Mouse (Mus musculus) gastrocnemius, postnatal 10 days (tissue): Measurements from ENCODE around the gene Pld4. TPM values are rescaled to one million over a fixed set of nuclear protein-coding genes. Genes with fewer than 3 reads are reported as not detected.

Source experiments
- DNase-seq: peaks from one replicate; pipeline ENCODE4 v3.0.0; 2021; ENCODE audit warnings: mixed read lengths
- total RNA-seq, 2 experiments: library from RNA; stranded (reverse); gene quantifications; 2 replicates each; pipeline ENCODE4 v1.2.3; 2021

The Pld4 gene
- total RNA-seq, 2 experiments from 2014 or later, result 7.3 to 9.1 TPM

DNA sequence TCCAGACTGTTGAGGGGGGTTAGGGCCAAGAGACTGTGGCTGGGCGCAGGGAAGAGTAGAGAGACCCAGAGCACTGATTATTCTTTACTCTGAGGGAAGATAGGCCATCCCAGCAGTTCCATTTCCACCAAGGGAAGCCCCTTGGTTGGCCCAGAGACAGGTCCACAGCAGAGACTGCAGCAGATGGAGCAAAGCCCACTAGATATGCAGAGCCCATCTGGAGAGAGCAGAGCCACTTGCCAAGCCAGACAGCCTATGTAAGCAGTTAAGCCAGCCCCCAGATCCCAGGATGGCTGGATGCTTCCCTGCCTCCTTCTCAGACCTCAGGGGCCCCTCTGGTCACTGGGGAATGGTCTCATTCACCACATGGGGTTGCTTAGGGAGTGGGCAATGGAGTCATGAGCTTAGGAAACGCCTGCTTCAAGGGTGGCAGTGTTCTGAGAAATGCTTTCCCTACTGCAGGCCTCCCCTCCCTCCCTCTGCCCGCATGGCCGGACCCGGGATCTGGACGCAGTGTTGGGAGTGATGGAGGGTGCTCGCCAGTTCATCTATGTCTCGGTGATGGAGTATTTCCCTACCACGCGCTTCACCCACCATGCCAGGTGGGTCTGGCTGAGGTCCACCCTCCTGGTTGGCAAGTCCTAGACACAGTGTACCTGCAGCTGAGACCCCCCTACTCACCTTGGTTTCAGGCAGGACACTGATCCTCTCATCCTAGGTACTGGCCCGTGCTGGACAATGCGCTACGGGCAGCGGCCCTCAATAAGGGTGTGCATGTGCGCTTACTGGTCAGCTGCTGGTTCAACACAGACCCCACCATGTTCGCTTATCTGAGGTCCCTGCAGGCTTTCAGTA is 6.8 kb downstream of the Pld4 start:
- no peak for DNase-seq

- DNase-seq, result no peak
Observed at GRCm38 (mm10) chr12:112768166-112768565, 7.7 kb downstream of the Pld4 start.

DNA sequence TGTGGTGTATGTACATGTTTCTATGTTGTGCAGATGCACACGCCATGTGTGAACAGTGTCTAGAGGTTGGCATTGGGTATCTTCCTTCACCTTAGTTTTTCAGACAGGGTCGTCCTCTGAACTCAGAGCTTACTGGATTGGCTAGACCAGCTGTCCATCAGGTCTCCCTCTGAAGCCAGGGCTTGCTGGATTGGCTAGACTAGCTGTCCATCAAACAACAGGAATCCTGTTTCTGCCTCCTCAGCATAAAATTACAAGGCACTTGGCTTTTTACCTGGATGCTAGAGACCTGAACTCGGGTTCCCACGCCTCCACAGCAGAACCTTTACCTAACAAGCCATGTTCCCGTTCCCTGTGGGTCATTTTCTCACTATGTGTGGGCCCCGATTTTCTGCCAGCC is 8.6 kb downstream of the Pld4 start:
- no peak for DNase-seq

GRCm38 (mm10) chr12:112769751-112770150 is 9.3 kb downstream of the Pld4 start:
- DNase-seq, result no peak

DNA sequence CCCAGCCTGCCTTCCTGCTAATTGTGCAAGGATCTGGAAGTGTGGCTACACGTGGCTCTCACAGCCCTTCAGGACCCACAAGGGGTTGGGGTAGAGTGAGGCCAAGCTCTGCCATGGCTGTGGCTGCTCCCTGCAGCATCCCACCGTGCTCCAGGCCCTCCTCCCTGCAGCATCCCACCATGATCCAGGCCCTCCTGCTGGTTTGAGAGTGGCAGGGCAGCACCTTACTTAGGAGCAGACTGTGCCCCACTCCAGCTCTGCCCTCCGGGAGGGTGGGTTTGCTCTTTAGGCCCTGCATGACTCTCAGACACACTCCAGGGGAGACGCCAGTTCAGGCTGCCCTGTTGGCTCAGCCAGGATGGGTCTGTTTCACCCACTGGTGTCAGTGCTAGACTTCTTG is 9.9 kb downstream of the Pld4 start:
- DNase-seq, result no peak

DNA sequence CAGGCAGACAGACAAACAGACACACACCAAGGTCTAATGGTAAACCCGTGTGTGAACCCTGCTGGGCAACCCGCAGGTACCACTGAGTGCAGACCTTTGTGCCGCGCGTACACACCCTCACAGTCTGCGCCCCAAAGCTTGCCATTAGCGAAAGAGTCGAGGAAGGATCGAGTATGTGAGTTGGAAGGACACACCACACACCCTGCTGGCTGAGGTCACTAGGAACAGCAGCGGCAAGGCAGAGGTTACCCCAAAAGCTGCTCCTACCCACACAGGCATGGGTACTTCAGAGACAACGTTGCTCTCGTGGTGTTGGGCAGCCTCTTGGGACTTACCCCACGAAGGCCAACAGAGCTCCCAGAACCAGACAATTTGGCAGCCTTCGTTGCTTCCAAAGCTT is 11.9 kb downstream of the Pld4 start:
- no peak for DNase-seq

DNA sequence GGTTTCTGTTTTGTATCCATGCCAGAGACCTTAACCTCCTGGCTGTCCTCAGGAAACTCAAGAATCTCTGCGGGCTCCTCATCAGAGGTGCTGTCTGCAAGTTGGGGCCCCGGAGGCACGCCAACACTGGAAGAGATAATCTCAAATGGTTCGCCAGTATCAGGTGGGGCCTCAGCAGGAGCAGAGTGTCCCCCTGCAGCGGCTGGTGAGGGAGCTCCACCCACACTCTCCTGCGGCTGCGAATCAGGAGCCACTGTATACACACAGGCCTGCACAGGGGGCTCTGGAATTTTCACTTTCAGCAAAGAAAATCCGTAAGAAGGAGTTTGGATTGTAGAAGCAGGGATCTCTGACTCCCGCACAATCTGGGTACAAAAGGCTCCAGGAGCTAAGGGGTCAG is 12.9 kb downstream of the Pld4 start:
- DNase-seq, result no peak

GRCm38 (mm10) chr12:112774026-112774425 is 13.6 kb downstream of the Pld4 start:
- no peak for DNase-seq

GRCm38 (mm10) chr12:112774481-112774880 is 14.0 kb downstream of the Pld4 start:
- no peak for DNase-seq

GRCm38 (mm10) chr12:112791026-112791425 is 30.6 kb downstream of the Pld4 start:
- no peak for DNase-seq

DNA sequence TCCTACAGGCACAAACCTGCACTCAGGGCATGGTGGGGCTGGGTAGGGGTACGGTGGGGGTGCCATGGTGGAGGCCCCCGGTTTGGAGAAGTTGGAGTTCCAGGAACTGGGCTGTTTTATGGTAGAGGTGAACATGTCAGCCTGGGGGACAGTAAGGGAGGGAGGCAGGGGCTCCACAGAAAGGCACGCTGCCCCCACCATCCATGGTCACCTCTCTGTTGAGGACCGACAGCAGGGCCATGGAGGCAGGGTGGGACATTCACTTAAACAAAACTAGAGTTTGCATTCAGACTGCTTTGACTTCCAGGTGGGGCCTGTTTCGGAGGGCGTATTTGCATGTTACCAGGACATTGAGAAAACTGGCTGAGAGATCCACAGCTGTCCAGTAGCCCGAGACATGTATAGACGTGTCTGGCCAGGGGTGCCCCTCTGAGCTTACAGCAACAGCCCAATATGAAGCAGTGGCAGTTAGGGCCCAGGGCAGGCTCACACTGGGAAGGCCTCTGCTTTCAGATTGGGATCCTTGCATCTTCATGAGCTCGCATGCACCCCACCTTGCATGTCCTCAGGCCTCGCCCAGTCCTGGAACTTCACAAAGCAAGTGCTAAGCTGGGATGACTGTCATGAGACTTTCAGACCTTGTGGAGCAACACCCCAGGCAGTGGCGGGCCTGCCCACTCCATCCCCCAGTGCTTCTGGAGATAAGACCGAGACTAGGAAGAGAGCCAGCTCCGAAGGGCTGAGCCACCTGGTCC is 33.3 kb downstream of the Pld4 start:
- peak; percentile 47 for DNase-seq

GRCm38 (mm10) chr12:112794356-112794816 is 33.9 kb downstream of the Pld4 start:
- DNase-seq, result no peak

DNA sequence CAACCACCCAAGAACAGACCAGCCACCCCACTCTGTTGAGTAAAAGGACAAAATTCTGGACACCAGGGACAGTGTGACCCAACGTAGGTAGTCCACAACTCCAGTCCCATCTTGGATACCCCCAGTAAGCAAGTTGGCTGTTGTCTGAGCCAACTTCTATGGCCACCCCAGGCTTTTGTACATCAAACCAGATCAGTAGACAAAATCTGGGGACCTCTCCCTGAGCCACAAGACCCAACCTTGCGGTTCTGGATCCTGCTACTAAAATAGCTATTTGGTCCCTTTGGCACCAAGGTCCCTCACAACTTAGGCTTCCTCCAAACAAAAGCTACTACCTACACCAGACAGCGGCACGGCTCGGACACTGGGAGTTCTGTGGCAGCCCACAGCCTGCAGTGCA is 34.5 kb downstream of the Pld4 start:
- no peak for DNase-seq

DNA sequence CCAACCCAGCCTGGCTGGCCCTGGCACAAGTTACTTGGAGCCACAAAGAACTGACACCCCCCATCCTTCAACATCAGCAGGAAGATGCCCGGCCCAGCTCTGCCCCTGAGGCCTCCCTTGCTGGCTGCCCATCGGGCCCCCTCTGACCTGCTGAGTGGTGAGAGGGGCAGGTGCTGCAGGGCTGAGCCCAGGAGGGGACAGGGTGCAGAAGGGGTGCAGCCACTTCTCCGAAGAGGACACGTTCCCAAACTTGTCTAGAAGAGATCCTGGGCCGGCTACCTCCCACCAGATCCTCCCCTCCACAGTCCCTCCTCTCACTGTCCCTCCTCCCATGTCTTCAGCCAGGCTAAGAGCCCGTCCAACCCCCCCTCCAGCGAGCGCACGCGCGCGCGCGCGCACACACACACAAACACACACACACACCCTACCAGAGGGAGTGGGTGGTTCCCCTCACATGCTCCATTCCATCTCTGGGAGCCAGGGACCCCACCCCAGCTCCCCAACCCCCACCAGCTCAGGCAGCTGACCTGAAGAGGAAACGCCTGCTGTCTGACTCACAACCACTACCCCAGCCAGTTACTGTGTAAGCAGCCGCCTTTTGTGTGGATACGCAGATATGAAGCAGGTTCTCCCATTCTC is 35.1 kb downstream of the Pld4 start:
- DNase-seq, result no peak

- DNase-seq, result no peak
Observed at GRCm38 (mm10) chr12:112796551-112797510, 36.4 kb downstream of the Pld4 start.

DNA sequence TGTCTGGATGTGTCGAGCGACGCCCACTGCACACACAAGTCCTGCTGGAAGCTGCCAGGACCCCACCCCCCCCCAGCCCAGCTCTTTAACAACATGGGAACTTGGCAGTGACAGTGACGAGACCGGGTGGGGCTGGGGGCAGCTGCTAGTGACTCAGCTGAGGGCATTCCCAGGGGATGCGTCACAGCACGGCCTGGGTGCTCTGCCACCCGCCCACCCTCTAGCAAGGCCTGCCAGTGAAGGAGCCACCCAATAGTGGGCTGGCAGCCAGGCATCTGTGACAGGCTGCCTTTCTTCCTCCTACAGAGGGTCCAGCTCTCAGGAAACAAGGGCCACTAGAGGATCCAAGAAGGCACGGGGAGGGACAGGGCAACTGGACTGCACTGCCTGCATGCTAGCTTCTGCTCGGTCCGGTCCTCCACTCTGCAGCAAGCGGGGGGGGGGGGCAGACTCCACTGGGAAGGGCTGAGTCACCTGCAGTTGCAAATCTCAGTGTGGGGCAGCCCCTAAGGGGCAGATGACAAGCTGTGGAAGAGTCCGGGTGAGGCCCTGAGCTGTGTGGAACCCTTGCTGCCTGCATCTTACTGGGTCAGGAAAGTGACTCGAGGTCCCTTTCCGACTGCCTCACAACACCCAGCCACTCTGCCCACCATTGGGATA is 37.3 kb downstream of the Pld4 start:
- DNase-seq, result no peak

- no peak for DNase-seq
Observed at GRCm38 (mm10) chr12:112798332-112798681, 37.9 kb downstream of the Pld4 start.

DNA sequence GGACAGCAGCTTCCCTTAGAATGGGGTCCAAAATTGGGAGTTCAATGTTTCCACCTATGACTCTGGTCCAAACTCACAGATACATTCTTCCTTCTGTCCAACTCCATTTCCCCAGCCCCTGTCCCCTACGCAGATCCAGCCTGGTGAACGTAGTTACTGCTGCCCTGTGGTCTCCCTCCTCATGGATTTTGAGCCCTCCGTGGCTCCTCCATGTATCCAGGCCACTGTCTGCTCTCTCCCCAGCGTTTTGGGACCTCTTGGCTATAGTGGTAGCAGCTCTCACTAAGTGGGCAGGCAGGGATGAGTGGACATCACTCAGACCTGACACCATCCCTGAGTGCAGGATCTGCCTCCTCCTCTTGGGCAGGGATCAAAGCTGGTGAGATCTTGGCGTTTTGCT is 38.3 kb downstream of the Pld4 start:
- no peak for DNase-seq

DNA sequence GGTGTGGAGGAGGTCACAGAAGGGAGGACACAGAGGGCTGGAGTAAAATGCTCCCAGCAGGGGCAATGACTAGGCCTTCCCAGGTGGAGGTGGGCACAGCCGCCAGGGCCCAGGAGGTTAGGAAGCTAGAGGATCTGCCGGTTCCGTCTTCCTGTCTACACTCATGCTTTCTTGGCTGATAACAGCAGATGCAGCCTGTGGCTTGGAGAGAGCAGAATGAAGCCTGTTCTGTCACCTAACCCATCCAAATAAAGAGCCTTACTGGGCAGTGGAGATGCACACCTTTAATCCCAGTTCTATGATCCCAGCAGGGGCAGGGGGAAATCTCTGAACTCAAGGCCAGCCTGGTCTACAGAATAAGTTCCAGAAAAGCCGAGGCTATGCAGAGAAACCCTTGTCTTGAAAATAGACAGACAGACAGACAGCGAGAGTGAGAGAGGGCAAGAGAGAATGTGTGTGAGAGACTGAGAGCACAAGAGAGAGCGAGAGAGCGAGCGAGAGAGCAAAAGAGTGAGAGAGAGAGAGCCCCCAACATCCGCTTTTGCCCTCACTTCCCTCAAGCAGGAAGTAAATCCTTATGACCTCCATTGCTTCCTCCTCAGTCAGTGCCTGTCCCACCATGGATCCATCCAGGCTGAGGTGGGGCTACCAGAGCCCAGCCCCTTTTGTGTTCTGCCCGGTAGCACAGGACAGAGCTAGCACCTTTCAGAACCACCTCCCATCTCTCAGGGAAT is 38.9 kb downstream of the Pld4 start:
- DNase-seq, result no peak

DNA sequence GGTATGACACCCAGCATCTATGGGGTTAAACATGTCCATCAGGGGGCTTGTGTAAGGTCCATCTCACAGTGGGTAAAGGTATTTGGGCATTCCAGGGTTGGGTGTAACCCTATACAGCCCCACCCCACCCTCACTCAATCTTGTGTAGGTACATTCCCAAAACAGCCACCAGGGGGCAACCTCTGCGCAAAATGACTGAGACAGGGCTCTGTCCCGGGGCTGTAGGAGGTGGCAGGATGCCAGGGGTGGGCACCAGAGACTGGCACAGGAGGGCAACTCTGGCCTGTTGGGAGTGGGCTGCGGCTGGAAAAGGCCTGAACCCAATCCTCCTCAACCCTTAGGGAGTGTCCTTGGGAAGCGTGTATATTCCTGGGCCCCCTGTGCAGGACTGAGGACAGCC is 40.0 kb downstream of the Pld4 start:
- peak; percentile 78 for DNase-seq
